Mouse (Mus musculus) liver, adult (tissue): ENCODE data around the gene Ppp1r36.

Experiments
- GATA4 ChIP-seq: IDR thresholded peaks from 2 replicates; pipeline ENCODE4 v1.6.1; 2014; ENCODE audit warnings: mild to moderate bottlenecking, low read length; ENCODE audit not compliant: insufficient replicate concordance

Gene Ppp1r36

GRCm38 (mm10) chr12:76417433-76417854, at the start of gene Ppp1r36:
Ppp1r36 (plus strand) TSS chr12:76417538.
- TF ChIP-seq GATA4, result no peak

- TF ChIP-seq GATA4, result no peak
Measured at GRCm38 (mm10) chr12:76368201-76368789, 49.0 kb upstream of the Ppp1r36 start.

- no peak; the same call in 1 of the 2 replicates for TF ChIP-seq GATA4
Measured at GRCm38 (mm10) chr12:76368790-76369205, 48.5 kb upstream of the Ppp1r36 start.

- no peak for TF ChIP-seq GATA4
Measured at GRCm38 (mm10) chr12:76369206-76369977, 47.9 kb upstream of the Ppp1r36 start, which contains the start of gene Zbtb25. Zbtb25 (minus strand) TSS chr12:76369602.

GRCm38 (mm10) chr12:76369978-76370830, 47.1 kb upstream of the Ppp1r36 start, which contains the start of gene Zbtb1:
Zbtb1 (plus strand) TSS chr12:76370266.
- peak; percentile 3; the same call in 1 of the 2 replicates for TF ChIP-seq GATA4

- TF ChIP-seq GATA4, result no peak
Measured at GRCm38 (mm10) chr12:76370831-76371571, 46.3 kb upstream of the Ppp1r36 start.

GRCm38 (mm10) chr12:76372046-76372445, 45.3 kb upstream of the Ppp1r36 start:
- no peak for TF ChIP-seq GATA4

- TF ChIP-seq GATA4, result no peak
Measured at GRCm38 (mm10) chr12:76372881-76373818, 44.2 kb upstream of the Ppp1r36 start.

- no peak for TF ChIP-seq GATA4
Measured at GRCm38 (mm10) chr12:76373991-76374390, 43.3 kb upstream of the Ppp1r36 start.

- no peak for TF ChIP-seq GATA4
Measured at GRCm38 (mm10) chr12:76374911-76375310, 42.4 kb upstream of the Ppp1r36 start.

GRCm38 (mm10) chr12:76375506-76375905, 41.8 kb upstream of the Ppp1r36 start:
- TF ChIP-seq GATA4, result no peak

GRCm38 (mm10) chr12:76376649-76377048, 40.7 kb upstream of the Ppp1r36 start:
- TF ChIP-seq GATA4, result no peak

GRCm38 (mm10) chr12:76377059-76377458, 40.3 kb upstream of the Ppp1r36 start:
- TF ChIP-seq GATA4, result no peak

- no peak for TF ChIP-seq GATA4
Measured at GRCm38 (mm10) chr12:76377726-76378125, 39.6 kb upstream of the Ppp1r36 start.
